Mouse (Mus musculus): Measurements from ENCODE around the gene Pck2. TPM values are rescaled to one million over a fixed set of nuclear protein-coding genes. Genes with fewer than 3 reads are reported as not detected.
A peak's percentile ranks its signal among the peaks of the same experiment; 100 is the strongest.

Pck2 gene
- total RNA-seq, 2 experiments from 2014 or later: 37.2 to 37.8 TPM

GRCm38 (mm10) chr14:55567496-55567895 lies 27.4 kb downstream of the Pck2 start:
- no peak for DNase-seq (ENCODE audit: extremely low spot score in 1 of 2, low spot score in 1 of 2)

GRCm38 (mm10) chr14:55570588-55570987 lies 30.5 kb downstream of the Pck2 start:
- DNase-seq (ENCODE audit: extremely low spot score in 1 of 2, low spot score in 1 of 2): no peak

GRCm38 (mm10) chr14:55571760-55572159 lies 31.7 kb downstream of the Pck2 start:
- no peak for DNase-seq (ENCODE audit: extremely low spot score in 1 of 2, low spot score in 1 of 2)

- DNase-seq (ENCODE audit: extremely low spot score in 1 of 2, low spot score in 1 of 2): no peak
Measured at GRCm38 (mm10) chr14:55575302-55575701, 35.2 kb downstream of the Pck2 start, which contains the start of gene Fitm1. TSS of gene Fitm1 (plus strand) at chr14:55575617.

GRCm38 (mm10) chr14:55575711-55576110 lies 35.6 kb downstream of the Pck2 start:
- no peak for DNase-seq (ENCODE audit: extremely low spot score in 1 of 2, low spot score in 1 of 2)

GRCm38 (mm10) chr14:55576376-55576775 lies 36.3 kb downstream of the Pck2 start:
- no peak for DNase-seq (ENCODE audit: extremely low spot score in 1 of 2, low spot score in 1 of 2)

GRCm38 (mm10) chr14:55577871-55578667 lies 38.0 kb downstream of the Pck2 start, which contains the start of gene Psme1:
TSS of gene Psme1 (plus strand) at chr14:55578123.
- DNase-seq (ENCODE audit: extremely low spot score in 1 of 2, low spot score in 1 of 2): peak; percentile 54 to 64

- no peak for DNase-seq (ENCODE audit: extremely low spot score in 1 of 2, low spot score in 1 of 2)
Measured at GRCm38 (mm10) chr14:55578668-55579269, 38.7 kb downstream of the Pck2 start.

- no peak for DNase-seq (ENCODE audit: extremely low spot score in 1 of 2, low spot score in 1 of 2)
Measured at GRCm38 (mm10) chr14:55579511-55580496, 39.7 kb downstream of the Pck2 start.

- no peak for DNase-seq (ENCODE audit: extremely low spot score in 1 of 2, low spot score in 1 of 2)
Measured at GRCm38 (mm10) chr14:55580731-55581130, 40.7 kb downstream of the Pck2 start.

- no peak for DNase-seq (ENCODE audit: extremely low spot score in 1 of 2, low spot score in 1 of 2)
Measured at GRCm38 (mm10) chr14:55581981-55582681, 42.1 kb downstream of the Pck2 start.

GRCm38 (mm10) chr14:55584303-55584701 lies 44.2 kb downstream of the Pck2 start:
- DNase-seq (ENCODE audit: extremely low spot score in 1 of 2, low spot score in 1 of 2): no peak

GRCm38 (mm10) chr14:55584702-55585565 lies 44.9 kb downstream of the Pck2 start, which contains the start of gene Emc9:
TSS of gene Emc9 (minus strand) at chr14:55585302.
- peak; percentile 42 to 54 for DNase-seq (ENCODE audit: extremely low spot score in 1 of 2, low spot score in 1 of 2)

- no peak for DNase-seq (ENCODE audit: extremely low spot score in 1 of 2, low spot score in 1 of 2)
Measured at GRCm38 (mm10) chr14:55585566-55585960, 45.5 kb downstream of the Pck2 start.

- no peak for DNase-seq (ENCODE audit: extremely low spot score in 1 of 2, low spot score in 1 of 2)
Measured at GRCm38 (mm10) chr14:55586149-55586548, 46.1 kb downstream of the Pck2 start.

- no peak for DNase-seq (ENCODE audit: extremely low spot score in 1 of 2, low spot score in 1 of 2)
Measured at GRCm38 (mm10) chr14:55589271-55589670, 49.2 kb downstream of the Pck2 start.

GRCm38 (mm10) chr14:55589771-55590448 lies 49.8 kb downstream of the Pck2 start:
- DNase-seq (ENCODE audit: extremely low spot score in 1 of 2, low spot score in 1 of 2): no peak

- peak; percentile 75 to 77 for DNase-seq (ENCODE audit: extremely low spot score in 1 of 2, low spot score in 1 of 2)
Measured at GRCm38 (mm10) chr14:55590748-55591330, 50.8 kb downstream of the Pck2 start, which contains the start of gene Psme2. TSS of gene Psme2 (minus strand) at chr14:55591113.
